Mouse (Mus musculus) limb, embryonic 15.5 days (tissue): Measurements from ENCODE around the gene H2-DMa. TPM values are rescaled to one million over a fixed set of nuclear protein-coding genes. Genes with fewer than 3 reads are reported as not detected.
A peak's percentile ranks its signal among the peaks of the same experiment; 100 is the strongest.

Source experiments
- ATAC-seq: fragments of 200-750 bp; cut with Nextera tagmentation; 2 replicates; pipeline ENCODE4 v1.8.0; 2017; ENCODE audit warnings: low read depth, moderate TSS enrichment; ENCODE audit not compliant: insufficient number of reproducible peaks, low FRiP score, low TSS enrichment
- H3K27ac ChIP-seq: fragments of 300-500 bp; sonication (generic); 2 replicates; pipeline ENCODE4 v1.5.1; 2015; ENCODE audit warnings: moderate library complexity, mild to moderate bottlenecking, inconsistent platforms
- H3K27me3 ChIP-seq: fragments of 300-500 bp; sonication (generic); 2 replicates; pipeline ENCODE4 v1.6.1; 2015; ENCODE audit warnings: inconsistent platforms
- H3K36me3 ChIP-seq: fragments of 300-500 bp; sonication (generic); 2 replicates; pipeline ENCODE4 v1.6.1; 2015; ENCODE audit warnings: inconsistent platforms
- H3K4me1 ChIP-seq: fragments of 300-500 bp; sonication (generic); 2 replicates; pipeline ENCODE4 v1.6.1; 2015; ENCODE audit warnings: inconsistent platforms
- H3K4me2 ChIP-seq: fragments of 300-500 bp; sonication (generic); 2 replicates; pipeline ENCODE4 v1.6.1; 2015; ENCODE audit warnings: mild to moderate bottlenecking, inconsistent platforms
- H3K4me3 ChIP-seq: fragments of 300-500 bp; sonication (generic); 2 replicates; pipeline ENCODE4 v1.5.1; 2015; ENCODE audit warnings: mild to moderate bottlenecking, inconsistent platforms
- H3K9ac ChIP-seq: fragments of 300-500 bp; sonication (generic); 2 replicates; pipeline ENCODE4 v1.6.1; 2015; ENCODE audit warnings: inconsistent platforms
- H3K9me3 ChIP-seq: fragments of 300-500 bp; sonication (generic); 2 replicates; pipeline ENCODE4 v1.6.1; 2016; ENCODE audit warnings: inconsistent platforms
- WGBS: fragments of 180-500 bp; shearing (Covaris S2); methylation state at CpG from one replicate; pipeline ENCODE4 v1.1.7; 2015; 5-methylcytosine and 5-hydroxymethylcytosine counted together
- polyA plus RNA-seq: library from polyadenylated mRNA; unstranded; fragments of >200 nt; fragmentation: Nextera tagmentation; extraction: Ambion mirVana; gene quantifications from 2 replicates; pipeline ENCODE4 v1.2.1, GENCODE M21; 2015

H2-DMa gene
- polyA plus RNA-seq, 1 experiment from 2014 or later: 13.4 TPM

GRCm38 (mm10) chr17:34092197-34092875 is 27.0 kb upstream of the H2-DMa start, which contains the start of gene H2-Oa:
Gene H2-Oa, plus strand, starts transcription at chr17:34092340.
- Histone ChIP-seq H3K9me3 (no peaks in the 10 kb centered on the region), H3K36me3 (no peaks in the 10 kb centered on the region), H3K4me3 (no peak within 1 kb of the TSS), H3K4me2 (no peak within 1 kb of the TSS), H3K4me1 (no peaks in the 10 kb centered on the region), H3K27me3 (no peaks in the 10 kb centered on the region), H3K9ac (no peak within 1 kb of the TSS), H3K27ac (no peak within 1 kb of the TSS)
- no peak for ATAC-seq
- WGBS: 35% methylated on average over 11 of the region's 11 CpGs

GRCm38 (mm10) chr17:34093199-34093874 is 26.0 kb upstream of the H2-DMa start:
- Histone ChIP-seq H3K4me3 (no peak overlapping the region), H3K36me3 (no peaks in the 10 kb centered on the region), H3K27ac (no peak overlapping the region), H3K27me3 (no peaks in the 10 kb centered on the region), H3K4me1 (no peaks in the 10 kb centered on the region), H3K4me2 (0 out of 2 replicates have a peak overlapping the region, but pooled peaks have one; percentile 14), H3K9me3 (no peaks in the 10 kb centered on the region), H3K9ac (no peak overlapping the region)
- ATAC-seq: peak; percentile 23; the same call in 1 of the 2 replicates
- 27% methylated on average over 7 of the region's 7 CpGs for WGBS

- H3K9ac ChIP-seq: no peak overlapping the region
- no peak overlapping the region for H3K4me2 ChIP-seq
- H3K27ac ChIP-seq: no peak overlapping the region
- no peaks in the 10 kb centered on the region; the same call in 1 of the 2 replicates for H3K4me1 ChIP-seq
- 85% methylated on average over 27 of the region's 27 CpGs for WGBS
- H3K36me3 ChIP-seq: no peaks in the 10 kb centered on the region
- no peaks in the 10 kb centered on the region for H3K9me3 ChIP-seq
- H3K27me3 ChIP-seq: no peaks in the 10 kb centered on the region
- no peak overlapping the region for H3K4me3 ChIP-seq
- ATAC-seq: no peak; the same call in 1 of the 2 replicates
Observed at GRCm38 (mm10) chr17:34094283-34095035, 24.9 kb upstream of the H2-DMa start.

GRCm38 (mm10) chr17:34096497-34097010 is 22.8 kb upstream of the H2-DMa start:
- H3K4me2 ChIP-seq: no peak overlapping the region
- H3K9ac ChIP-seq: no peak overlapping the region
- no peaks in the 10 kb centered on the region for H3K9me3 ChIP-seq
- WGBS: 63% methylated on average over 3 of the region's 3 CpGs
- ATAC-seq: no peak
- no peaks in the 10 kb centered on the region for H3K27me3 ChIP-seq
- H3K4me3 ChIP-seq: no peak overlapping the region
- no peak overlapping the region for H3K27ac ChIP-seq
- peaks cover 4% of the 10 kb centered on the region; the same call in 1 of the 2 replicates for H3K4me1 ChIP-seq
- H3K36me3 ChIP-seq: no peaks in the 10 kb centered on the region

GRCm38 (mm10) chr17:34097272-34097671 is 22.1 kb upstream of the H2-DMa start:
- Histone ChIP-seq H3K9me3 (no peaks in the 10 kb centered on the region), H3K4me2 (no peak overlapping the region), H3K27ac (no peak overlapping the region), H3K9ac (no peak overlapping the region), H3K27me3 (no peaks in the 10 kb centered on the region), H3K36me3 (no peaks in the 10 kb centered on the region), H3K4me1 (peaks cover 7% of the 10 kb centered on the region; the same call in 1 of the 2 replicates), H3K4me3 (no peak overlapping the region)
- no peak for ATAC-seq
- 55% methylated on average over 5 of the region's 5 CpGs for WGBS

- ATAC-seq: no peak
- Histone ChIP-seq H3K36me3 (no peaks in the 10 kb centered on the region), H3K9me3 (no peaks in the 10 kb centered on the region), H3K27ac (no peak overlapping the region), H3K27me3 (no peaks in the 10 kb centered on the region), H3K4me1 (peaks cover 7% of the 10 kb centered on the region; the same call in 1 of the 2 replicates), H3K4me3 (no peak overlapping the region), H3K9ac (no peak overlapping the region), H3K4me2 (no peak overlapping the region)
- 45% methylated on average over 10 of the region's 10 CpGs for WGBS
Observed at GRCm38 (mm10) chr17:34098709-34099479, 20.4 kb upstream of the H2-DMa start.

GRCm38 (mm10) chr17:34099531-34099930 is 19.8 kb upstream of the H2-DMa start:
- peaks cover 7% of the 10 kb centered on the region; the same call in 1 of the 2 replicates for H3K4me1 ChIP-seq
- no peak overlapping the region for H3K9ac ChIP-seq
- no peaks in the 10 kb centered on the region for H3K36me3 ChIP-seq
- H3K9me3 ChIP-seq: no peaks in the 10 kb centered on the region
- H3K4me3 ChIP-seq: no peak overlapping the region
- no peaks in the 10 kb centered on the region for H3K27me3 ChIP-seq
- H3K4me2 ChIP-seq: no peak overlapping the region
- H3K27ac ChIP-seq: no peak overlapping the region
- ATAC-seq: no peak
- 28% methylated on average over 5 of the region's 5 CpGs for WGBS

- no peak overlapping the region for H3K4me2 ChIP-seq
- 33% methylated on average over 5 of the region's 5 CpGs for WGBS
Observed at GRCm38 (mm10) chr17:34101185-34101584, 18.2 kb upstream of the H2-DMa start.

GRCm38 (mm10) chr17:34101604-34102032 is 17.7 kb upstream of the H2-DMa start:
- no peaks in the 10 kb centered on the region for H3K27me3 ChIP-seq
- H3K4me1 ChIP-seq: peaks cover 7% of the 10 kb centered on the region; the same call in 1 of the 2 replicates
- H3K27ac ChIP-seq: no peak overlapping the region
- ATAC-seq: peak; percentile 70; the same call in 1 of the 2 replicates
- 7% methylated on average over 12 of the region's 12 CpGs for WGBS
- peak overlapping the region; percentile 34; the same call in 1 of the 2 replicates for H3K4me2 ChIP-seq
- H3K9ac ChIP-seq: no peak overlapping the region
- no peaks in the 10 kb centered on the region for H3K36me3 ChIP-seq
- H3K4me3 ChIP-seq: 0 out of 2 replicates have a peak overlapping the region, but pooled peaks have one; percentile 7
- H3K9me3 ChIP-seq: no peaks in the 10 kb centered on the region

More at GRCm38 (mm10) chr17:34101185-34101584, 18.2 kb upstream of the H2-DMa start:
- H3K4me3 ChIP-seq: no peak overlapping the region
- ATAC-seq: peak; percentile 23; the same call in 1 of the 2 replicates
- no peaks in the 10 kb centered on the region for H3K36me3 ChIP-seq
- H3K4me1 ChIP-seq: peaks cover 7% of the 10 kb centered on the region; the same call in 1 of the 2 replicates
- H3K27ac ChIP-seq: no peak overlapping the region
- no peak overlapping the region for H3K9ac ChIP-seq
- no peaks in the 10 kb centered on the region for H3K9me3 ChIP-seq
- no peaks in the 10 kb centered on the region for H3K27me3 ChIP-seq

GRCm38 (mm10) chr17:34102831-34103230 is 16.5 kb upstream of the H2-DMa start:
- Histone ChIP-seq H3K27me3 (no peaks in the 10 kb centered on the region), H3K36me3 (no peaks in the 10 kb centered on the region), H3K4me2 (no peak overlapping the region), H3K4me3 (no peak overlapping the region), H3K9me3 (no peaks in the 10 kb centered on the region), H3K9ac (no peak overlapping the region), H3K4me1 (peaks cover 7% of the 10 kb centered on the region; the same call in 1 of the 2 replicates), H3K27ac (no peak overlapping the region)
- 76% methylated on average over 6 of the region's 6 CpGs for WGBS
- no peak for ATAC-seq

- H3K4me2 ChIP-seq: no peak overlapping the region
- H3K9me3 ChIP-seq: no peaks in the 10 kb centered on the region
- no peak overlapping the region for H3K27ac ChIP-seq
- no peak overlapping the region for H3K4me3 ChIP-seq
- peaks cover 8% of the 10 kb centered on the region for H3K36me3 ChIP-seq
- ATAC-seq: no peak
- H3K4me1 ChIP-seq: peaks cover 7% of the 10 kb centered on the region; the same call in 1 of the 2 replicates
- H3K27me3 ChIP-seq: no peaks in the 10 kb centered on the region
- WGBS: 85% methylated on average over 9 of the region's 9 CpGs
- no peak overlapping the region for H3K9ac ChIP-seq
Observed at GRCm38 (mm10) chr17:34104804-34105203, 14.5 kb upstream of the H2-DMa start.
